Mouse (Mus musculus): Measurements from ENCODE around the gene Cyp2b10.

Gene Cyp2b10

GRCm38 (mm10) chr7:25916116-25916515, 18.7 kb downstream of the Cyp2b10 start:
- DNase-seq = no peak

DNA sequence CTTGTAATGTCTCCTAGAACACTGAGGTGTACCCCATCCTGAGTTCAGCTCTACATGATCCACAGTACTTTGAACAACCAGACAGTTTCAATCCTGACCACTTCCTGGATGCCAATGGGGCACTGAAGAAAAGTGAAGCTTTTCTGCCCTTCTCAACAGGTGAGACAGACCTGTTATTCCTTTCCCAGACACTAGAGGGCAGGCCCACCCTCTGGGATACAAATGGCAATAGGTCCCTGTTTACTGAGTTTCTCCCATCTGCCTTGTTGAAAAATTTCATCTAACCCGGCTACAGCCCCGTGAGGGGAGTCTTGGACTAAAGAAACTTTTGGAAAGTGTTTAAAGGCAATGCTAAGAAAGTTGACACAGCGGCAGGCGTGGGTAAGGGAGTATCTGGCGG, 19.9 kb downstream of the Cyp2b10 start:
- peak; percentile 15 for DNase-seq

DNA sequence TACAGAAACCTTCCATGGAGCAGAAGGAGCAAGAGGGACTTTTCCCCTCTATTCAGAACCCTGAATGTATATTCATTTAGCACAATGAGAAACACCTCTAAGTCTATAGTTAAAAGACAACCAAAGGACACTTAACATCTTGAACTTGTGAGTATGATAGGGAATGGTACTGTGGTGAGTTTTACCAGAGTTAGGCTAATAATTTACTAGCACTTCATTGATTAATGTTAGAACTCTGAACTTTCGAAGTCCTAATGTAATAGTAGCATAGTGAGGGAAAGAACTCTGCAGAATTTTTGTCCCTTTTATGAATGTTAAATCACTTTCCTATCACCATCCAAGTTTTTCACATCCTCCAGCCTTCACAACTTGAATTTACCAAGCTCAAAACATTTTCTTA, 22.0 kb downstream of the Cyp2b10 start:
- no peak for DNase-seq

DNA sequence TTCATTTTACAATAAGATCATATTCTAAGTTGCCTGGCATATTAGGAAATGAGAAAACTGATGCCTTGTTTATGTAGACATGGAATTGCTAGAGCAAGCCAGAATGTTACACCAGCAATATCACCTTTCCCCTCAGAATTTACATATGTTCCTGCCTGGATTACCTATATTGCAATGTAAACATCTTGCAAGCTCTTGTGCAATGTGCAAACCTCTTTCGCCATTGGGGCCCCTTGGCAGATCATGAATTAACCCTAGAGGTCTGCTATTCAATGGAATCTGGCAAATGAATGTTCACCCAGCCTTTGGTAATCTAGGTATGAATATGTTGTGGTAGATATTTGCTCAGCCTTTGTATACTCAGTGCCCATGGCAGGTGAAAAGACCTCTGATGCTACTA, 47.9 kb downstream of the Cyp2b10 start:
- DNase-seq = no peak
